Mouse (Mus musculus) thymus, postnatal 0 days (tissue): ENCODE results near the gene Helq. TPM values are rescaled to one million over a fixed set of nuclear protein-coding genes. Genes with fewer than 3 reads are reported as not detected.

Experiments
- polyA plus RNA-seq: library from polyadenylated mRNA; unstranded; fragments of >200 nt; fragmentation: Nextera tagmentation; extraction: Ambion mirVana; gene quantifications from 2 replicates; pipeline ENCODE4 v1.2.1, GENCODE M21; 2015

Gene Helq
- polyA plus RNA-seq, 1 experiment from 2014 or later, result 20.7 TPM

Other genes starting within 250 kb of the Helq start
- gene Plac8, start 226.4 kb downstream of the Helq start, polyA plus RNA-seq, result 218 and 221 TPM in 2 replicates
- gene Coq2, start 123.5 kb downstream of the Helq start, polyA plus RNA-seq, result 44.6 and 47.0 TPM in 2 replicates
- 1.6 and 1.7 TPM in 2 replicates for gene Hpse, start 78.9 kb downstream of the Helq start, polyA plus RNA-seq
- gene Mrps18c, start within 50 bp of the Helq start, polyA plus RNA-seq, result 265 and 268 TPM in 2 replicates
- gene Abraxas1, start 22.4 kb upstream of the Helq start, polyA plus RNA-seq, result 33.5 and 40.3 TPM in 2 replicates
- gene Gpat3, start 47.1 kb upstream of the Helq start, polyA plus RNA-seq, result 2.7 and 3.0 TPM in 2 replicates